Mouse (Mus musculus) left cerebral cortex, adult 2 months (tissue): ENCODE results near the gene Scp2. TPM values are rescaled to one million over a fixed set of nuclear protein-coding genes. Genes with fewer than 3 reads are reported as not detected.

ENCODE experiments used
- DNase-seq, 2 experiments: peaks; one replicate each; pipeline ENCODE4 v3.0.0; 2021 to 2022; ENCODE audit warnings: low spot score in 2 of 2, mixed read lengths in 1 of 2; ENCODE audit errors: extremely low spot score in 1 of 2
- H3K27ac ChIP-seq: fragments of 200-600 bp; 2 replicates; pipeline ENCODE4 v1.8.1; 2022
- H3K4me3 ChIP-seq: fragments of 200-600 bp; 2 replicates; pipeline ENCODE4 v1.8.1; 2022
- CTCF ChIP-seq: fragments of 200-600 bp; IDR thresholded peaks from 2 replicates; pipeline ENCODE4 v1.8.1; 2022; ENCODE audit warnings: antibody characterized with exemption, mild to moderate bottlenecking, moderate library complexity
- intact Hi-C: fragments of 180-260 bp; cut with DNase I; formaldehyde crosslinking; loops from one replicate; pipeline ENCODE4 v1.15.1; 2025
- total RNA-seq, 2 experiments: library from RNA; stranded (reverse); gene quantifications; 2 replicates each; pipeline ENCODE4 v1.2.3; 2021

Gene Scp2
- total RNA-seq, 2 experiments from 2014 or later, result 90.3 to 100 TPM

GRCm38 (mm10) chr4:108136938-108137337 lies 7.9 kb downstream of the Scp2 start:
- H3K4me3 ChIP-seq, result no peak overlapping the region
- no peak overlapping the region for H3K27ac ChIP-seq
- no peak for DNase-seq
- TF ChIP-seq CTCF, result no peak
- intact Hi-C loops, result no loop called here

- no peak for TF ChIP-seq CTCF
- no peak overlapping the region for H3K4me3 ChIP-seq
- intact Hi-C loops, result no loop called here
- no peak overlapping the region for H3K27ac ChIP-seq
- no peak for DNase-seq
Measured at GRCm38 (mm10) chr4:108130452-108130851, 14.3 kb downstream of the Scp2 start.

GRCm38 (mm10) chr4:108128339-108128738 lies 16.5 kb downstream of the Scp2 start:
- intact Hi-C loops, result no loop called here
- TF ChIP-seq CTCF, result no peak

GRCm38 (mm10) chr4:108127516-108127915 lies 17.3 kb downstream of the Scp2 start:
- TF ChIP-seq CTCF, result no peak
- no peak for DNase-seq
- Histone ChIP-seq H3K4me3 (no peak overlapping the region), H3K27ac (no peak overlapping the region)
- intact Hi-C loops, result no loop called here

More at GRCm38 (mm10) chr4:108128339-108128738, 16.5 kb downstream of the Scp2 start:
- H3K27ac ChIP-seq, result no peak overlapping the region
- no peak for DNase-seq
- H3K4me3 ChIP-seq, result no peak overlapping the region

GRCm38 (mm10) chr4:108126260-108126659 lies 18.5 kb downstream of the Scp2 start:
- intact Hi-C loops, result no loop called here
- DNase-seq, result no peak
- Histone ChIP-seq H3K27ac (no peak overlapping the region), H3K4me3 (no peak overlapping the region)
- no peak for TF ChIP-seq CTCF

GRCm38 (mm10) chr4:108124104-108124503 lies 20.7 kb downstream of the Scp2 start:
- intact Hi-C loops, result no loop called here
- no peak for DNase-seq
- no peak for TF ChIP-seq CTCF
- Histone ChIP-seq H3K4me3 (no peak overlapping the region), H3K27ac (no peak overlapping the region)

GRCm38 (mm10) chr4:108117924-108118876 lies 26.6 kb downstream of the Scp2 start:
- peak overlapping the region; percentile 60 for H3K4me3 ChIP-seq
- H3K27ac ChIP-seq, result peak overlapping the region; percentile 88
- peak; percentile 91 to 94 for DNase-seq
- intact Hi-C loops, result loop anchor here (1.0 to 5.0 kb wide), 4 partner anchors 48 to 226 kb away; partner anchors contain the start of genes Coa7 and Echdc2
- TF ChIP-seq CTCF, result no peak; the same call in none of the 2 replicates

GRCm38 (mm10) chr4:108117488-108117887 lies 27.3 kb downstream of the Scp2 start:
- peak in 1 of 2 experiments; percentile 9 for DNase-seq
- peak overlapping the region; percentile 60 for H3K4me3 ChIP-seq
- no peak for TF ChIP-seq CTCF
- H3K27ac ChIP-seq, result no peak overlapping the region
- intact Hi-C loops, result loop anchor here (5.0 kb wide), 3 partner anchors 50 to 225 kb away; partner anchors contain the start of genes Coa7 and Echdc2

- intact Hi-C loops, result loop anchor here (5.0 kb wide), 3 partner anchors 51 to 224 kb away; partner anchors contain the start of genes Coa7 and Echdc2
- no peak overlapping the region for H3K4me3 ChIP-seq
- no peak for DNase-seq
- TF ChIP-seq CTCF, result no peak
- no peak overlapping the region for H3K27ac ChIP-seq
Measured at GRCm38 (mm10) chr4:108116466-108116865, 28.3 kb downstream of the Scp2 start.

GRCm38 (mm10) chr4:108110706-108111105 lies 34.1 kb downstream of the Scp2 start:
- H3K27ac ChIP-seq, result no peak overlapping the region
- intact Hi-C loops, result no loop called here
- DNase-seq, result no peak
- TF ChIP-seq CTCF, result no peak
- H3K4me3 ChIP-seq, result no peak overlapping the region

GRCm38 (mm10) chr4:108109728-108110127 lies 35.1 kb downstream of the Scp2 start:
- intact Hi-C loops, result no loop called here
- TF ChIP-seq CTCF, result no peak
- H3K4me3 ChIP-seq, result no peak overlapping the region
- H3K27ac ChIP-seq, result no peak overlapping the region
- no peak for DNase-seq

- no peak within 1 kb of the TSS for H3K4me3 ChIP-seq
- TF ChIP-seq CTCF, result no peak
- H3K27ac ChIP-seq, result no peak within 1 kb of the TSS
- intact Hi-C loops, result no loop called here
- no peak for DNase-seq
Measured at GRCm38 (mm10) chr4:108096345-108096744, 48.5 kb downstream of the Scp2 start, which contains the start of gene Podn. Podn (minus strand) TSS chr4:108096445.
